Mouse (Mus musculus) embryonic facial prominence, embryonic 12.5 days (tissue): ENCODE data around the gene Col9a1. TPM values are rescaled to one million over a fixed set of nuclear protein-coding genes. Genes with fewer than 3 reads are reported as not detected.

Source experiments
- ATAC-seq: fragments of 200-750 bp; cut with Nextera tagmentation; 2 replicates; pipeline ENCODE4 v1.8.0; 2017; ENCODE audit not compliant: insufficient number of reproducible peaks, insufficient read depth, low FRiP score, low TSS enrichment
- H3K27ac ChIP-seq: fragments of 300-500 bp; sonication (generic); 2 replicates; pipeline ENCODE4 v1.5.1; 2016; ENCODE audit warnings: mild to moderate bottlenecking
- H3K27me3 ChIP-seq: fragments of 300-500 bp; sonication (generic); 2 replicates; pipeline ENCODE4 v1.6.1; 2016; ENCODE audit warnings: mild to moderate bottlenecking, moderate library complexity
- H3K36me3 ChIP-seq: fragments of 300-500 bp; sonication (generic); 2 replicates; pipeline ENCODE4 v1.6.1; 2016; ENCODE audit warnings: mild to moderate bottlenecking
- H3K4me1 ChIP-seq: fragments of 300-500 bp; sonication (generic); 2 replicates; pipeline ENCODE4 v1.6.1; 2016
- H3K4me2 ChIP-seq: fragments of 300-500 bp; sonication (generic); replicated peaks from 2 replicates; pipeline ENCODE4 v1.6.1; 2016; ENCODE audit warnings: mild to moderate bottlenecking, moderate library complexity
- H3K4me3 ChIP-seq: fragments of 300-500 bp; sonication (generic); 2 replicates; pipeline ENCODE4 v1.5.1; 2016; ENCODE audit warnings: mild to moderate bottlenecking
- H3K9ac ChIP-seq: fragments of 300-500 bp; sonication (generic); 2 replicates; pipeline ENCODE4 v1.6.1; 2016; ENCODE audit warnings: mild to moderate bottlenecking, moderate library complexity
- H3K9me3 ChIP-seq: fragments of 300-500 bp; sonication (generic); 2 replicates; pipeline ENCODE4 v1.6.1; 2016; ENCODE audit warnings: mild to moderate bottlenecking, moderate library complexity
- whole genome bisulfite sequencing: fragments of 180-500 bp; shearing (Covaris S2); methylation state at CpG from one replicate; pipeline ENCODE4 v1.1.7; 2016; 5-methylcytosine and 5-hydroxymethylcytosine counted together
- polyA plus RNA-seq: library from polyadenylated mRNA; unstranded; fragments of >200 nt; fragmentation: Nextera tagmentation; extraction: Ambion mirVana; gene quantifications from 2 replicates; pipeline ENCODE4 v1.2.1, GENCODE M21; 2016

Gene Col9a1
- polyA plus RNA-seq, 1 experiment from 2014 or later, result 132 TPM

- Histone ChIP-seq H3K9ac (no peak overlapping the region), H3K9me3 (no peaks in the 10 kb centered on the region), H3K4me3 (no peak overlapping the region), H3K27ac (no peak overlapping the region), H3K4me2 (no peak overlapping the region), H3K36me3 (no peaks in the 10 kb centered on the region), H3K27me3 (no peaks in the 10 kb centered on the region), H3K4me1 (no peaks in the 10 kb centered on the region)
- WGBS, result 62% methylated on average over 3 of the region's 3 CpGs
- ATAC-seq, result no peak
Measured at GRCm38 (mm10) chr1:24175761-24176160, 1.6 kb upstream of the Col9a1 start.

- no peaks in the 10 kb centered on the region for H3K27me3 ChIP-seq
- H3K9ac ChIP-seq, result no peak overlapping the region
- no peak overlapping the region for H3K4me2 ChIP-seq
- WGBS, result 68% methylated on average over 2 of the region's 2 CpGs
- no peak overlapping the region for H3K27ac ChIP-seq
- H3K9me3 ChIP-seq, result no peaks in the 10 kb centered on the region
- no peak for ATAC-seq
- no peak overlapping the region for H3K4me3 ChIP-seq
- no peaks in the 10 kb centered on the region for H3K4me1 ChIP-seq
- H3K36me3 ChIP-seq, result no peaks in the 10 kb centered on the region
Measured at GRCm38 (mm10) chr1:24179856-24180255, 2.4 kb downstream of the Col9a1 start.

GRCm38 (mm10) chr1:24184981-24185380 lies 7.6 kb downstream of the Col9a1 start:
- Histone ChIP-seq H3K4me2 (no peak overlapping the region), H3K27me3 (no peaks in the 10 kb centered on the region), H3K9me3 (no peaks in the 10 kb centered on the region), H3K4me3 (no peak overlapping the region), H3K36me3 (no peaks in the 10 kb centered on the region), H3K4me1 (no peaks in the 10 kb centered on the region), H3K27ac (no peak overlapping the region), H3K9ac (no peak overlapping the region)
- WGBS, result 85% methylated on average over 11 of the region's 11 CpGs
- ATAC-seq, result no peak

- Histone ChIP-seq H3K4me1 (no peaks in the 10 kb centered on the region), H3K36me3 (no peaks in the 10 kb centered on the region), H3K27ac (no peak overlapping the region), H3K4me3 (no peak overlapping the region), H3K9me3 (no peaks in the 10 kb centered on the region), H3K9ac (no peak overlapping the region), H3K27me3 (no peaks in the 10 kb centered on the region), H3K4me2 (no peak overlapping the region)
- ATAC-seq, result no peak
- WGBS, result 72% methylated on average over 11 of the region's 11 CpGs
Measured at GRCm38 (mm10) chr1:24186964-24187363, 9.6 kb downstream of the Col9a1 start.

- no peak for ATAC-seq
- no peak overlapping the region for H3K9ac ChIP-seq
- no peak overlapping the region for H3K27ac ChIP-seq
- H3K36me3 ChIP-seq, result no peaks in the 10 kb centered on the region
- WGBS, result 91% methylated on average over 4 of the region's 4 CpGs
- H3K27me3 ChIP-seq, result no peaks in the 10 kb centered on the region
- peaks cover 11% of the 10 kb centered on the region for H3K4me1 ChIP-seq
- no peak overlapping the region for H3K4me3 ChIP-seq
- H3K4me2 ChIP-seq, result no peak overlapping the region
- H3K9me3 ChIP-seq, result no peaks in the 10 kb centered on the region
Measured at GRCm38 (mm10) chr1:24191668-24192067, 14.3 kb downstream of the Col9a1 start.

- Histone ChIP-seq H3K36me3 (no peaks in the 10 kb centered on the region), H3K4me3 (no peak overlapping the region), H3K4me2 (no peak overlapping the region), H3K27me3 (no peaks in the 10 kb centered on the region), H3K9me3 (no peaks in the 10 kb centered on the region), H3K9ac (no peak overlapping the region), H3K27ac (no peak overlapping the region), H3K4me1 (peaks cover 23% of the 10 kb centered on the region)
- WGBS, result 45% methylated on average over 4 of the region's 4 CpGs
- ATAC-seq, result no peak
Measured at GRCm38 (mm10) chr1:24194111-24194510, 16.7 kb downstream of the Col9a1 start.

- Histone ChIP-seq H3K9me3 (no peaks in the 10 kb centered on the region), H3K27me3 (no peaks in the 10 kb centered on the region), H3K27ac (peak overlapping the region; percentile 84), H3K36me3 (no peaks in the 10 kb centered on the region), H3K4me3 (peak overlapping the region; percentile 36), H3K4me2 (peak overlapping the region; percentile 50), H3K9ac (peak overlapping the region; percentile 16), H3K4me1 (peaks cover 23% of the 10 kb centered on the region)
- ATAC-seq, result 0 out of 2 replicates have a peak, but pooled peaks have one; percentile 45
- 6% methylated on average over 12 of the region's 12 CpGs for WGBS
Measured at GRCm38 (mm10) chr1:24195070-24195840, 17.8 kb downstream of the Col9a1 start.

GRCm38 (mm10) chr1:24195951-24196517 lies 18.6 kb downstream of the Col9a1 start:
- WGBS, result 0% methylated on average over 3 of the region's 3 CpGs
- no peaks in the 10 kb centered on the region for H3K27me3 ChIP-seq
- H3K9ac ChIP-seq, result peak overlapping the region; percentile 30
- H3K4me1 ChIP-seq, result peaks cover 23% of the 10 kb centered on the region
- peak overlapping the region; percentile 50 for H3K4me2 ChIP-seq
- peak; percentile 88 for ATAC-seq
- H3K9me3 ChIP-seq, result no peaks in the 10 kb centered on the region
- H3K4me3 ChIP-seq, result peak overlapping the region; percentile 36
- no peaks in the 10 kb centered on the region for H3K36me3 ChIP-seq
- H3K27ac ChIP-seq, result peak overlapping the region; percentile 84

GRCm38 (mm10) chr1:24211621-24212385 lies 34.4 kb downstream of the Col9a1 start:
- Histone ChIP-seq H3K9me3 (no peaks in the 10 kb centered on the region), H3K4me3 (no peak overlapping the region), H3K27me3 (no peaks in the 10 kb centered on the region), H3K9ac (no peak overlapping the region), H3K4me1 (no peaks in the 10 kb centered on the region), H3K27ac (no peak overlapping the region), H3K4me2 (no peak overlapping the region), H3K36me3 (peaks cover 8% of the 10 kb centered on the region; the same call in 1 of the 2 replicates)
- ATAC-seq, result no peak
- WGBS, result 50% methylated on average over 9 of the region's 9 CpGs

GRCm38 (mm10) chr1:24219041-24219440 lies 41.6 kb downstream of the Col9a1 start:
- Histone ChIP-seq H3K27me3 (no peaks in the 10 kb centered on the region), H3K4me3 (no peak overlapping the region), H3K9me3 (no peaks in the 10 kb centered on the region), H3K4me1 (0 out of 2 replicates have a peak, but pooled peaks cover 3% of the 10 kb centered on the region), H3K27ac (no peak overlapping the region), H3K9ac (no peak overlapping the region), H3K4me2 (no peak overlapping the region), H3K36me3 (peaks cover 1% of the 10 kb centered on the region; the same call in 1 of the 2 replicates)
- WGBS, result 37% methylated on average over 6 of the region's 6 CpGs
- ATAC-seq, result no peak; the same call in 1 of the 2 replicates

- H3K27ac ChIP-seq, result no peak overlapping the region
- no peak overlapping the region for H3K4me2 ChIP-seq
- no peak overlapping the region for H3K4me3 ChIP-seq
- H3K9me3 ChIP-seq, result no peaks in the 10 kb centered on the region
- peaks cover 7% of the 10 kb centered on the region; the same call in 1 of the 2 replicates for H3K4me1 ChIP-seq
- no peaks in the 10 kb centered on the region for H3K27me3 ChIP-seq
- peaks cover 6% of the 10 kb centered on the region; the same call in 1 of the 2 replicates for H3K36me3 ChIP-seq
- no peak overlapping the region for H3K9ac ChIP-seq
- no peak for ATAC-seq
- 90% methylated on average over 2 of the region's 2 CpGs for WGBS
Measured at GRCm38 (mm10) chr1:24222231-24222630, 44.8 kb downstream of the Col9a1 start.
